Mouse (Mus musculus) midbrain, embryonic 14.5 days (tissue): ENCODE measurements around the gene Commd2. TPM values are rescaled to one million over a fixed set of nuclear protein-coding genes. Genes with fewer than 3 reads are reported as not detected.

Experiments used
- ATAC-seq: fragments of 200-750 bp; cut with Nextera tagmentation; 2 replicates; pipeline ENCODE4 v1.8.0; 2017; ENCODE audit warnings: moderate number of reproducible peaks, moderate library complexity; ENCODE audit not compliant: low FRiP score, low TSS enrichment
- DNase-seq: peaks from one replicate; pipeline ENCODE4 v3.0.0-alpha.2; 2015
- H3K27ac ChIP-seq: fragments of 300-500 bp; sonication (generic); replicated peaks from 2 replicates; pipeline ENCODE4 v1.5.1; 2014; ENCODE audit warnings: mild to moderate bottlenecking, low read depth, low read length, moderate library complexity
- H3K27me3 ChIP-seq: fragments of 300-500 bp; sonication (generic); 2 replicates; pipeline ENCODE4 v1.6.1; 2014; ENCODE audit warnings: low read length, control low read depth, mixed read lengths; ENCODE audit not compliant: control insufficient read depth, insufficient read depth
- H3K36me3 ChIP-seq: fragments of 300-500 bp; sonication (generic); 2 replicates; pipeline ENCODE4 v1.6.1; 2014; ENCODE audit warnings: low read length, control low read depth; ENCODE audit not compliant: control insufficient read depth, insufficient read depth
- H3K4me1 ChIP-seq: fragments of 300-500 bp; sonication (generic); 2 replicates; pipeline ENCODE4 v1.6.1; 2014; ENCODE audit warnings: mild to moderate bottlenecking, antibody characterized with exemption, low read length, control low read depth; ENCODE audit not compliant: control insufficient read depth, insufficient read depth
- H3K4me2 ChIP-seq: fragments of 300-500 bp; sonication (generic); 2 replicates; pipeline ENCODE4 v1.6.1; 2014; ENCODE audit warnings: mild to moderate bottlenecking, low read length, moderate library complexity
- H3K4me3 ChIP-seq: fragments of 300-500 bp; sonication (generic); replicated peaks from 2 replicates; pipeline ENCODE4 v1.5.1; 2014; ENCODE audit warnings: low read depth, low read length
- H3K9ac ChIP-seq: fragments of 300-500 bp; sonication (generic); replicated peaks from 2 replicates; pipeline ENCODE4 v1.6.1; 2014; ENCODE audit warnings: mild to moderate bottlenecking, low read length, moderate library complexity
- H3K9me3 ChIP-seq: fragments of 300-500 bp; sonication (generic); 2 replicates; pipeline ENCODE4 v1.6.1; 2016; ENCODE audit warnings: low read length, control low read depth, mixed read lengths; ENCODE audit not compliant: control insufficient read depth
- WGBS: fragments of 180-500 bp; shearing (Covaris S2); extraction: QIAGEN DNeasy Blood & Tissue Kit; methylation state at CpG from one replicate; pipeline ENCODE4 v1.1.7; 2014; 5-methylcytosine and 5-hydroxymethylcytosine counted together
- polyA plus RNA-seq: library from polyadenylated mRNA; unstranded; fragments of >200 nt; fragmentation: Nextera tagmentation; extraction: Ambion mirVana; gene quantifications from 2 replicates; pipeline ENCODE4 v1.2.1, GENCODE M21; 2014

The Commd2 gene
- 82.8 and 85.1 TPM in 2 replicates for polyA plus RNA-seq

DNA sequence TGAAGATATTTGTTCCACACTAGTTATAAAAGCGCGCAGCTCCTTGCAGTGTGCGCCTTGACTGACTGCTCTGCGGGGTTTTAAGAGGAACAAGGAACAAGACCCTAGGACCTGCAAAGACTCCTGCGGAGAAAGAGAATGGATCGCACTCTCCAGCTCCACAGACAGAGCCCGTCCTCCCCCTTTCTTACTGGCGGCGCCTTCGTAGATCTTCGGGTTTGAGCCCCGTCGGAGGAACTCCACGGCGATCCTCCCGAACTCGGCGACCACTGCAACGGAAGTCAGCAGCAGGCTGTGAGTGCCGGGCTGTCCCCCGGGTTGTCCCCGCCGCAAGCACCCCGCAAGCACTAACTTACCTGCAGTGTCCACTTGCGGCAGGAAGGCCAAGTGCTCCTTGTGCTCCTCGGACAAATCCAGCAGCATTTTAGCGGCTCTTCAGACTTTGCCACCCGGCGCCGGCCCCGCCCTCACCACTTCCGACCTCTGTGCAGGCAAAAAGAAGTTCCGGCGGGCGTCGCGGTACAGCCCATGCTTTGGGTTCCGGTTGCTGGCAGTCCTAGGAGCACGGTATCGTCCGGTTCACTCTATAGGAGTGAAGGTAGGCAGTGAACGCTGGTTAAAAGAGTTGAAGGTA is at the start of gene Commd2:
Gene Commd2 (minus strand): TSS at position 485 of the 634 bp plus-strand sequence.
- H3K27me3 ChIP-seq = no peaks in the 10 kb centered on the region
- H3K4me1 ChIP-seq = no peaks in the 10 kb centered on the region
- DNase-seq (peak; percentile 93), ATAC-seq (peak; percentile 98)
- H3K27ac ChIP-seq = peak within 1 kb of the TSS; percentile 83
- H3K4me2 ChIP-seq = peak within 1 kb of the TSS; percentile 68
- WGBS = under 1% methylated on average over 42 of the region's 42 CpGs
- peak within 1 kb of the TSS; percentile 61 for H3K4me3 ChIP-seq
- no peaks in the 10 kb centered on the region for H3K9me3 ChIP-seq
- H3K36me3 ChIP-seq = peaks cover 7% of the 10 kb centered on the region
- peak within 1 kb of the TSS; percentile 69 for H3K9ac ChIP-seq

DNA sequence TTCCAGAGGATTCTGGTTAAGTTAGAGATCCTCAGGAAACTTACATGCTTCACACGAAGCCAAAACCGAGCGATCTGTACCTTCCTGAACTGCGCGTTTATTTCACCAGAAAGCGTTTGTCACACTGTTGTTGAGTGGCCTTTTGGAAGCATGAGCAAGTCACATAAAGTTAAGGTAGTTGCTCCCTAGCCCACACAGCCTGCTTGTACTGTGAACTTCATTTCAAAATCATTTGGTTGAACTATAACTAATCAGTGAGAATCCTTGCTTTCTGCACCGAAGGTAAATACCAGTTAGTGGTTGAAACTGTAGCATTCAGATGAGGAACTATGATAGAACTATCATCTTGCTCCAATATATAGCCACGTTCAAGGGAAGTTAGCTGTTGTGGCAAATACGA is 45.3 kb upstream of the Commd2 start:
- H3K27me3 ChIP-seq = no peaks in the 10 kb centered on the region
- WGBS = 94% methylated on average over 9 of the region's 9 CpGs
- ATAC-seq = no peak
- H3K4me1 ChIP-seq = no peaks in the 10 kb centered on the region
- no peak overlapping the region for H3K27ac ChIP-seq
- H3K36me3 ChIP-seq = no peaks in the 10 kb centered on the region
- H3K4me3 ChIP-seq = no peak overlapping the region
- no peaks in the 10 kb centered on the region for H3K9me3 ChIP-seq
- DNase-seq = no peak
- H3K4me2 ChIP-seq = no peak overlapping the region
- no peak overlapping the region for H3K9ac ChIP-seq

DNA sequence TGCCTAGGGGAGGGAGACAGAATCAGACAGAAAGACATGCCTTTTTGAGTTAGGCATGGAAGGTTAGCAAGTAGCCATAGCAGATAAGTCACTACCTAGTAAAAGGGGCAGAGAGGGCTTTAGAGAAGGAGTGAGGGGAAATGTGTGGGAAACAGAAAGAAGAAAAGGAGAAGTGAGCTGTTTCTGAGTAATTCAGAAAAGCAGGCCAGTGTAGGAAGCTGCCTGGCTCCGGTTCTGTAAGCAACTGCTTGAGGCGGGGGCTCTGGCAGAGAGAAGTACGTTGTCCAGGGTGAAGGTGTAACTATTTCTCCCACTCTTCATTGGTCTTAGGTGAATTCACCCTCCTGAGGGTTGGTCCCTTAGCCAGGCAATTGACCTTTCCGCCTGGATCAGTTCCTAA is 44.7 kb upstream of the Commd2 start:
- H3K27me3 ChIP-seq = no peaks in the 10 kb centered on the region
- H3K27ac ChIP-seq = no peak overlapping the region
- H3K4me2 ChIP-seq = no peak overlapping the region
- no peaks in the 10 kb centered on the region for H3K4me1 ChIP-seq
- no peak for DNase-seq
- no peaks in the 10 kb centered on the region for H3K36me3 ChIP-seq
- H3K4me3 ChIP-seq = no peak overlapping the region
- 96% methylated on average over 4 of the region's 4 CpGs for WGBS
- ATAC-seq = no peak
- H3K9ac ChIP-seq = no peak overlapping the region
- no peaks in the 10 kb centered on the region for H3K9me3 ChIP-seq

DNA sequence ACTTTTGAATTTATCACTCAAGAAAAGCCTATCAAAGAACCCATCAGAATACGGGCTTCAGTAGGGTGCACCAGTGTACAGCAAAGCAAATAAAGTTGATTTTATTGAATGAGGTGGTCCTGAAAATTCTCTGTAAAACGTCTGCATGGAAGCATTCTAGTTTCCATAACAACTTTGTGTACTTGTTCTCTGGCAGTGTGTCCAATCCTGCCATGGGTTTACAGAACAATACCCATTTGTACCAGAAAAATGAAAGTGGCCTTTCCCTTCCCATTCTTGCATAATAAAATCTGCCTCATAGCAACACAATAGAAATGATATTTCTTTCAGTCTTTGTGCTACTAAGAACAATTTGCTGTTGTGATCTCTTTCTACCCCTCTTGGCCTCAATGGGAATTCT is 41.2 kb upstream of the Commd2 start, which contains the start of gene Ankub1:
Gene Ankub1 (minus strand): TSS at position 81 of the 400 bp plus-strand sequence.
- no peak within 1 kb of the TSS for H3K4me2 ChIP-seq
- no peak within 1 kb of the TSS for H3K4me3 ChIP-seq
- H3K27me3 ChIP-seq = no peaks in the 10 kb centered on the region
- no peaks in the 10 kb centered on the region for H3K9me3 ChIP-seq
- ATAC-seq (no peak), DNase-seq (no peak)
- no peaks in the 10 kb centered on the region for H3K4me1 ChIP-seq
- no peak within 1 kb of the TSS for H3K27ac ChIP-seq
- H3K9ac ChIP-seq = no peak within 1 kb of the TSS
- WGBS = 39% methylated on average over 2 of the region's 2 CpGs
- H3K36me3 ChIP-seq = no peaks in the 10 kb centered on the region

DNA sequence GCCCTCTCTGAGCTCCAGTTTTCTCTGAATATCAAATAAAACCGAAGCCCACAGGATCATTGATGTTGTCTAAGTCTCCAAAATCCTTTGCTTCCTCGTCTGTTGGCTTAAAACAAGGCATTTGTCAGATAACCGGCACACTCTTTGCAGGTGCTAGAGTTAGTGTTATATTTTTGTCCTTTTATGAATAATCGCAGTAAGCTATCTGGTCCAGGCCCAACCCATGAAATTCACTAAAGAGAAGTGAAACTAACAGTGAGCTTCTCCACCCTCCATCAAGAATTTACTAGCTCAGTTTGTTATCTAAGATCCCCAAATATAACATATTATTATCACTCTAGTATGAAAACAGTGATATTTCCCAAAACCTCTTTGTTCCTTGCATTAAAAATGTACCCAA is 40.3 kb upstream of the Commd2 start:
- H3K4me2 ChIP-seq = no peak overlapping the region
- H3K27ac ChIP-seq = no peak overlapping the region
- ATAC-seq (no peak), DNase-seq (no peak)
- H3K4me1 ChIP-seq = no peaks in the 10 kb centered on the region
- H3K9ac ChIP-seq = no peak overlapping the region
- H3K27me3 ChIP-seq = no peaks in the 10 kb centered on the region
- no peaks in the 10 kb centered on the region for H3K9me3 ChIP-seq
- no peak overlapping the region for H3K4me3 ChIP-seq
- WGBS = 89% methylated on average over 4 of the region's 4 CpGs
- H3K36me3 ChIP-seq = no peaks in the 10 kb centered on the region

DNA sequence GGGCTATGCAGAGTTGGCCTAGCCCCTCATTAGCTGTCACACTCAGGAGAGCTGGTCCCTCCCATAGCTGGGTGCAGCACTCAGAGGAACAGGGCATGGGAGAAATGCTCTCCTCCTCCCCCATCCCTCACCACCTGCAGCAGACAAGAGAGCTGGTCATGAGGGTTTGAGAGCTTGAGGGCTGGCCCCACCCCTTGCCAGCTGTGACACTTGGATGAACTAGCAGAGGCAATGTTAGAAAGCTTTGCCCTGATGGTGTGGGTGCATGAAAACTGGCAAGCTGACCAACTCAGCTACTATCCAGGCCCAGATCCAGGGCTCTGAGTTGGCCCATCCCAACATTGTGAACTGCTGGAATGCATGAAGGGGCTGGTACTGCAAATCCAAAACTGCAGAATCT is 26.3 kb upstream of the Commd2 start:
- Histone ChIP-seq H3K27me3 (no peaks in the 10 kb centered on the region), H3K27ac (no peak overlapping the region), H3K9ac (no peak overlapping the region), H3K4me2 (no peak overlapping the region), H3K36me3 (no peaks in the 10 kb centered on the region), H3K4me3 (no peak overlapping the region), H3K9me3 (no peaks in the 10 kb centered on the region), H3K4me1 (no peaks in the 10 kb centered on the region)
- ATAC-seq (no peak), DNase-seq (no peak)

DNA sequence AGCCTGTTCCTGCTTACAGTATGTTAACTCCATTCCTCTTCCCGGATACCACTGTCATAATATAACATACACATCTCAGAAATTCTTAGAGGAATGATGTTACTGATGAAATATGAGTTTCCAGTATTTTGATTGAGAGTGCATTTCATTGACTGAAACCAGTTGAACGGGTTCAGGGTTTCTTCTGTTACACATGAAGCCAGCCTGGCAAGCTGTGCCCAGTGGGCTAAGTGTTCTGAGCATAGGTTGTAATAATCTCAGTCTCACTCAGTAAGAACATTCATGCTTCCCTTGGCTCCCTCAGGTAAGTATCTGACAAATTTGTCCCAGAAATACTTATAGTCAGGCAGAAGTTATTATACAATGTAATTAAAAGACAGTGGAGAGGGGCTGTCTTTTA is 22.6 kb upstream of the Commd2 start:
- H3K4me3 ChIP-seq = no peak overlapping the region
- 87% methylated on average over 2 of the region's 2 CpGs for WGBS
- no peaks in the 10 kb centered on the region for H3K36me3 ChIP-seq
- H3K27ac ChIP-seq = no peak overlapping the region
- H3K4me2 ChIP-seq = no peak overlapping the region
- H3K27me3 ChIP-seq = no peaks in the 10 kb centered on the region
- DNase-seq = no peak
- no peaks in the 10 kb centered on the region for H3K4me1 ChIP-seq
- H3K9me3 ChIP-seq = no peaks in the 10 kb centered on the region
- ATAC-seq = no peak
- H3K9ac ChIP-seq = no peak overlapping the region

DNA sequence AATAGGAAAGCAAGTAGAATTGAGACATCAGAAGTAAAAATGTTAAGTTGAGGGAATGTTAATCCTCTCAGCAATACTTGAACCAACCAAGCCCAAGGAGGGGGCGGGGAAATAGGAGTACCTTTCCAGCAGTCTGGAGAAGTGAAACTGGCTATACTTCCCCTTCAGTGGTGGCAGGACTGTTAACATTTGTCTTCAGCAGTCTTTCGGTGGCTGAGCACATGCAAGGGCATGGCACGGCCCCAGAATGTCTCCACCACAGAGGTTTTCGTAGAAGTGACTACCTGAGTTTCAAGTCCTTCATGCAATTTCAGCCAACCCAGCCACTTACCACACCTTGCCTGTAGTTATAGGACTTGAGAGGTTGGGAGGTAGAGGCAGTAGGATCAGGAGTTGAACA is 22.1 kb upstream of the Commd2 start:
- H3K27me3 ChIP-seq = no peaks in the 10 kb centered on the region
- H3K27ac ChIP-seq = no peak overlapping the region
- H3K9ac ChIP-seq = no peak overlapping the region
- ATAC-seq (no peak), DNase-seq (no peak)
- H3K4me3 ChIP-seq = no peak overlapping the region
- H3K4me1 ChIP-seq = no peaks in the 10 kb centered on the region
- no peak overlapping the region for H3K4me2 ChIP-seq
- H3K9me3 ChIP-seq = no peaks in the 10 kb centered on the region
- no peaks in the 10 kb centered on the region for H3K36me3 ChIP-seq
- 91% methylated on average over 4 of the region's 4 CpGs for WGBS

DNA sequence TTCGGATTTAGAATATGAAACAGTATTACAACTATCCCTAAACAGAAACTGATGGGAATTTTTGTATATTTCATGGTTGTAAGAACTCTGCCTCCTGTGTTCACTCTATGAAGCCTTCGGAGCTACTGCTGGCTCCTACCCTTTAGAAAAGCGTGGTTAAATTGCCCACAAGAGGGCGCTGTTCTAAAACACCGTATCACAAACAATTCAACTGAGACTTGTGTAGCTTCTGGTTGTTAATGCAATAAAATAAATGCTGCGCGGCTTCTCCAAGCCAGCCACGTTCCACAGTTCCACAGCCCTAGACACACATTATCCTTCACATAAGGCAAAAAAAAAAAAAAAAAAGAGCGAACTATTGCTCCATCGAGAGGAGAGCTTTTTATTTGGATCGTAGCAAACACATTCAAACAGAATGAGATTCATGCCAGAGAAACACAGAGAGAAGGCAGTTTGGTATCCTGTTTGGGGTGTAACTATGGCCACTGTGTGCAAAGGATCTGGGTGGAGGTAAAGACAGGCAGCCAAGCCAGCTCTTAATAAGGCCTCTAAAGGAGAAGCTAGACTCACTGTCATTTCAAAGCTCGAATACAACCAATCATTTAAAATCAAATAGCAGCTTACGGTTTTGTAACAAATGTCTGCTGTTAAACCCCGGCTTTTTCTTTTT is 15.7 kb upstream of the Commd2 start:
- 0 out of 2 replicates have a peak, but pooled peaks cover 3% of the 10 kb centered on the region for H3K4me1 ChIP-seq
- H3K27me3 ChIP-seq = no peaks in the 10 kb centered on the region
- H3K9me3 ChIP-seq = no peaks in the 10 kb centered on the region
- DNase-seq (peak; percentile 95), ATAC-seq (peak; percentile 83)
- H3K4me2 ChIP-seq = peak overlapping the region; percentile 48
- 33% methylated on average over 14 of the region's 14 CpGs for WGBS
- peak overlapping the region; percentile 25; the same call in 1 of the 2 replicates for H3K4me3 ChIP-seq
- H3K27ac ChIP-seq = no peak overlapping the region
- H3K9ac ChIP-seq = peak overlapping the region; percentile 44
- H3K36me3 ChIP-seq = no peaks in the 10 kb centered on the region
